Mouse (Mus musculus) splenic B cell, adult 2 months (primary cell): ENCODE measurements around the gene Cct7.

ENCODE experiments used
- DNase-seq: peaks from one replicate; pipeline ENCODE4 v3.0.0-alpha.2; 2011; ENCODE audit warnings: low read depth, low spot score
- H3K27me3 ChIP-seq: 2 replicates; pipeline ENCODE4 v1.6.1; 2012; ENCODE audit warnings: mild to moderate bottlenecking, low read length, moderate library complexity, mixed read lengths; ENCODE audit not compliant: control insufficient read depth, poor library complexity, insufficient read depth, severe bottlenecking
- H3K36me3 ChIP-seq: 2 replicates; pipeline ENCODE4 v1.6.1; 2012; ENCODE audit warnings: mild to moderate bottlenecking, low read length, moderate library complexity, mixed read lengths; ENCODE audit not compliant: control insufficient read depth, poor library complexity, insufficient read depth, severe bottlenecking

Gene Cct7

GRCm38 (mm10) chr6:85450697-85451663 is at the start of gene Cct7:
Gene Cct7, plus strand, starts transcription at chr6:85451514.
- peak; percentile 99 for DNase-seq
- no peaks in the 10 kb centered on the region for H3K27me3 ChIP-seq
- H3K36me3 ChIP-seq, result no peaks in the 10 kb centered on the region; the same call in 1 of the 2 replicates

- no peak for DNase-seq
- no peaks in the 10 kb centered on the region for H3K36me3 ChIP-seq
Measured at GRCm38 (mm10) chr6:85402613-85403012, 48.7 kb upstream of the Cct7 start.

GRCm38 (mm10) chr6:85403039-85403438 is 48.3 kb upstream of the Cct7 start:
- no peaks in the 10 kb centered on the region for H3K36me3 ChIP-seq
- H3K27me3 ChIP-seq, result no peaks in the 10 kb centered on the region
- DNase-seq, result no peak

More at GRCm38 (mm10) chr6:85402613-85403012, 48.7 kb upstream of the Cct7 start:
- H3K27me3 ChIP-seq, result no peaks in the 10 kb centered on the region

DNA sequence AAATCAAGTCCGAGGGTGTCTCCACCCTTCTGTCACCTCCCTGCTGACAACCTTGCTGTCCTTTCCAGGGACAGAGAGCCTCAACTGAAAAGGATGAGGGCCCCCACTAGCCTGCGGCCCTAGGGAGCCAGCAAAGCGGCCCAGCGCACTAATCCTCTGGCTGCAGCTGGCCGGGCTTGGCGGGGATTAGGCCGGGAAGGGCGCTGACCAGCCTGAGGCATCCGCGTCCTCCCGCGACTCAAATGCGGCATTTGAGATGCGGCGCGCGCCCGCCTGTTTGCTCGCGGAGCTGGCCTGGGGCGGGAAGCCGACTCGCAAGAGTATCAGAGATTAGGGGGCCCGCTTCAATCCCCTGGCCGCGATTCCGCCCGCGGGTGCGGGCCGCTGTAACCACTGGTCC is 42.3 kb upstream of the Cct7 start:
- no peak for DNase-seq
- H3K27me3 ChIP-seq, result no peaks in the 10 kb centered on the region
- H3K36me3 ChIP-seq, result no peaks in the 10 kb centered on the region

DNA sequence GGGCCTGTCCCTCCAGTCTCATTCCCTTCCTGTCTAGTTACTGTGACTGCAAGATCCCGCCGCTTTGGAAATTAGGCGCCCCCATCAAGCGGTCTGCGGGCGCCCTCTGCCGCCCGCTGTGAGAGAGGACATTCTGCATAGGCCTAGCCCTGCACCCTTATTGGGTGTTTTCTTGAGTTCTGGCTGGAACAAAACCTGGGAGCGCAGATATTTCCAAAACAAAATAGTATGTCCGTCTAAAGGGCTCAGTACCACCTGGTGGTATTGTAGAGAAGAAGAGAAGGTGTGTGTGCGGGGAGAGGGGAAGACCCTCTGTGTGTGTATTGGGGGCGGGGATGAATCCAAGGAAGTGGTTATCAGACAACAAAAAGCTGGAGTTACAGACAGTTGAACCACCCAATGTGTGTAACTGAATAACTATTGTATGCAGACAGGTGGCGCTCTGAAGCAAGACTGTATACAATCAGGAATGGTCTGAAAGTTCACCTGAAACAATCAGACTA is 40.5 kb upstream of the Cct7 start:
- peak; percentile 46 for DNase-seq
- Histone ChIP-seq H3K36me3 (no peaks in the 10 kb centered on the region), H3K27me3 (no peaks in the 10 kb centered on the region)

DNA sequence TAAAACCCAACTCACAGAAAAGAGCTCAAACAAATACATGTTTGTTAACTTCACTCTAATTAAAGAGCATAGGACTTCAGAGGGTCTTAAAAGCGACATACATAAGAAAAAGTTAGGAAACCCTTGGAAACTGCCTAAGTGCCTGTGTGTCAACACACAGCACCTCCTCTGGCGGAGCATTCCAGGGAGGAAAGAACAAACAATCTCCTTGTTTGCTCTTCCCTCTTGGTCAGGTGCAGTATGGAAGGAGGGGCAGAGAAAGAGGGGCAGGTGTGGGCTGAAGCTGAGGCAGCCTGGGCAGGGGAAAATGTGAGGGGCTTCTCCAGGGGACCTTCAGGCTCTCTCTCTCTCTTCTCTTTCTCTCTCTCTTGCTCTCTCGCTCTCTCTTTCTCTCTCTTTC is 35.5 kb upstream of the Cct7 start:
- Histone ChIP-seq H3K36me3 (no peaks in the 10 kb centered on the region), H3K27me3 (no peaks in the 10 kb centered on the region)
- DNase-seq, result no peak

GRCm38 (mm10) chr6:85419150-85419549 is 32.2 kb upstream of the Cct7 start:
- DNase-seq, result no peak
- no peaks in the 10 kb centered on the region for H3K27me3 ChIP-seq
- no peaks in the 10 kb centered on the region for H3K36me3 ChIP-seq

- Histone ChIP-seq H3K27me3 (no peaks in the 10 kb centered on the region), H3K36me3 (no peaks in the 10 kb centered on the region)
- DNase-seq, result no peak
Measured at GRCm38 (mm10) chr6:85423836-85424379, 27.4 kb upstream of the Cct7 start, which contains the start of gene Noto. Gene Noto, plus strand, starts transcription at chr6:85423886.

- Histone ChIP-seq H3K36me3 (no peaks in the 10 kb centered on the region), H3K27me3 (no peaks in the 10 kb centered on the region)
- no peak for DNase-seq
Measured at GRCm38 (mm10) chr6:85431274-85431841, 20.0 kb upstream of the Cct7 start.

DNA sequence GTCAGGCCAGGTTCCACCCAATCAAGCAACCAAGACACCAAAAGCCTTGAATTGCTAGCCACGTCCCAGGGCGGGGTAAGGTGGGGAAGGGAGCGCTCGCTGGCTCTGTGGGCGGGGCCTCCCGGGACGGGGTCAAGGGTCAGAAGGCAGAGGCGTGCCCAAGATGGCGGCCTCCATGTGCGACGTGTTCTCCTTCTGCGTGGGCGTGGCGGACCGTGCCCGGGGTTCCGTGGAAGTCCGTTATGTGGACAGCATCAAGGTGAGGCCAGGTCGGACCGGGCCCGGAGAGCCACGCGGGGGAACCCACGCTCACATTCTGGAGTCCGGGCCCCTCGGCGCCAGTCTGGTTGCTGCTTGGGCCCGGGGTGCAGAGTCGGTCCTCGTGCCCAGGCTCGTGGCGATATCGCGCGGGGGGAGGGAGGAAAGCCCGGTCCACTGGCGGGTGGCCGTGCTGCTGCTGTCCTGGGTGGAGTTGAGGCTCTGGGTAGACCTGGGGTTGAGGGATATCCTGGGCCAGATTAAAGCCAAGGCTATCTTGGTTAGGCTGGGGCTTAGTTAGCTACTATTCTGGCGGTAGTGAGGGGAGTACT is 19.4 kb upstream of the Cct7 start, which contains the start of gene Smyd5:
TSS of gene Smyd5 (plus strand) at position 148 of the 590 bp plus-strand sequence.
- peak; percentile 86 for DNase-seq
- Histone ChIP-seq H3K36me3 (no peaks in the 10 kb centered on the region), H3K27me3 (no peaks in the 10 kb centered on the region)

DNA sequence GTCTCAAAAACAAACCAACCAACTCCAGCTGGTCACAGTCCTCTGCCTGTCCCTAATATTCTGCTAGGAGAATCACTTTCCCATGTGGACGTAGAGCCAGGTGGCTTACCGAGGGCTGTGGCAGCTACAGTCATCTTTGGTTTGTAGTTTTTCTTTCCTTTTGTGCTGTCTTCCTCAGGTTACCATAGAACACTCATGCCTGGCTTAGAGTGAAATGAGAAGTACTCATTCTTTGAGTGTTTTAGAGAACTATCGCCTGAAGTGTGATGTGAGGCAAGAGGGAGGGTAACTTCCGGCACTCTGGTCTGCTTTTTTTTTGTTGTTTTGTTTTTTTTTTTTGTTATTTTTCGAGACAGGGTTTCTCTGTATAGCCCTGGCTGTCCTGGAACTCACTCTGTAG is 17.4 kb upstream of the Cct7 start:
- H3K36me3 ChIP-seq, result 0 out of 2 replicates have a peak, but pooled peaks cover 1% of the 10 kb centered on the region
- no peaks in the 10 kb centered on the region for H3K27me3 ChIP-seq
- DNase-seq, result peak; percentile 27

GRCm38 (mm10) chr6:85436204-85436603 is 15.1 kb upstream of the Cct7 start:
- DNase-seq, result no peak
- H3K27me3 ChIP-seq, result no peaks in the 10 kb centered on the region

GRCm38 (mm10) chr6:85436631-85437030 is 14.7 kb upstream of the Cct7 start:
- no peak for DNase-seq
- H3K36me3 ChIP-seq, result peaks cover 1% of the 10 kb centered on the region; the same call in 1 of the 2 replicates
- H3K27me3 ChIP-seq, result no peaks in the 10 kb centered on the region

More at GRCm38 (mm10) chr6:85436204-85436603, 15.1 kb upstream of the Cct7 start:
- H3K36me3 ChIP-seq, result peaks cover 1% of the 10 kb centered on the region; the same call in 1 of the 2 replicates

GRCm38 (mm10) chr6:85441142-85441541 is 10.2 kb upstream of the Cct7 start:
- no peaks in the 10 kb centered on the region for H3K27me3 ChIP-seq
- H3K36me3 ChIP-seq, result peaks cover 7% of the 10 kb centered on the region; the same call in 1 of the 2 replicates
- no peak for DNase-seq
